Mouse (Mus musculus) hematopoietic stem cell, adult 5-6 weeks (primary cell): ENCODE measurements around the gene Adgrl2. TPM values are rescaled to one million over a fixed set of nuclear protein-coding genes. Genes with fewer than 3 reads are reported as not detected.

Source experiments
- ATAC-seq, 2 experiments: fragments of 125-278 bp in 1 of 2; replicated peaks in 1 of 2; 2 replicates each; pipeline ENCODE4 v1.8.0; 2016 to 2017; ENCODE audit warnings: inconsistent platforms in 2 of 2, mild to moderate bottlenecking in 2 of 2, moderate number of reproducible peaks in 2 of 2, low read depth in 1 of 2, moderate TSS enrichment in 1 of 2; ENCODE audit not compliant: low FRiP score in 2 of 2, poor library complexity in 2 of 2, severe bottlenecking in 2 of 2, insufficient read depth in 1 of 2, low TSS enrichment in 1 of 2
- total RNA-seq: library from RNA; stranded (forward); fragments of 172-1452, 232-1000 nt; gene quantifications from 2 replicates; pipeline ENCODE4 v1.2.3, GENCODE M21; 2017

The Adgrl2 gene
- total RNA-seq, 1 experiment from 2014 or later: 19.8 TPM

- no peak for ATAC-seq
Observed at GRCm38 (mm10) chr3:148905906-148906779, 84.2 kb downstream of the Adgrl2 start.

GRCm38 (mm10) chr3:148905435-148905834 lies 84.9 kb downstream of the Adgrl2 start:
- ATAC-seq: no peak

GRCm38 (mm10) chr3:148899857-148900256 lies 90.5 kb downstream of the Adgrl2 start:
- no peak for ATAC-seq

GRCm38 (mm10) chr3:148899416-148899815 lies 90.9 kb downstream of the Adgrl2 start:
- no peak for ATAC-seq

- ATAC-seq: no peak
Observed at GRCm38 (mm10) chr3:148898535-148899250, 91.7 kb downstream of the Adgrl2 start.

- no peak for ATAC-seq
Observed at GRCm38 (mm10) chr3:148896281-148896680, 94.1 kb downstream of the Adgrl2 start.

- ATAC-seq: peak; percentile 90
Observed at GRCm38 (mm10) chr3:148895396-148896109, 94.8 kb downstream of the Adgrl2 start.

GRCm38 (mm10) chr3:148894867-148895266 lies 95.5 kb downstream of the Adgrl2 start:
- no peak for ATAC-seq

GRCm38 (mm10) chr3:148887902-148888301 lies 102.5 kb downstream of the Adgrl2 start:
- no peak for ATAC-seq

GRCm38 (mm10) chr3:148886956-148887355 lies 103.4 kb downstream of the Adgrl2 start:
- no peak for ATAC-seq

- ATAC-seq: peak; percentile 63 to 70; a peak in 3 of 4 replicates
Observed at GRCm38 (mm10) chr3:148885980-148886668, 104.2 kb downstream of the Adgrl2 start.

- ATAC-seq: no peak
Observed at GRCm38 (mm10) chr3:148885184-148885583, 105.2 kb downstream of the Adgrl2 start.

- no peak for ATAC-seq
Observed at GRCm38 (mm10) chr3:148881431-148881830, 108.9 kb downstream of the Adgrl2 start.

GRCm38 (mm10) chr3:148872563-148872962 lies 117.8 kb downstream of the Adgrl2 start:
- no peak for ATAC-seq

- no peak for ATAC-seq
Observed at GRCm38 (mm10) chr3:148871792-148872464, 118.4 kb downstream of the Adgrl2 start.

- peak; percentile 90 to 94 for ATAC-seq
Observed at GRCm38 (mm10) chr3:148867618-148868017, 122.7 kb downstream of the Adgrl2 start.

GRCm38 (mm10) chr3:148866633-148867032 lies 123.7 kb downstream of the Adgrl2 start:
- no peak for ATAC-seq
